Mouse (Mus musculus): ENCODE measurements around the gene Appl2. TPM values are rescaled to one million over a fixed set of nuclear protein-coding genes. Genes with fewer than 3 reads are reported as not detected.

Appl2 gene
- total RNA-seq, 2 experiments from 2014 or later: 63.4 to 65.3 TPM

DNA sequence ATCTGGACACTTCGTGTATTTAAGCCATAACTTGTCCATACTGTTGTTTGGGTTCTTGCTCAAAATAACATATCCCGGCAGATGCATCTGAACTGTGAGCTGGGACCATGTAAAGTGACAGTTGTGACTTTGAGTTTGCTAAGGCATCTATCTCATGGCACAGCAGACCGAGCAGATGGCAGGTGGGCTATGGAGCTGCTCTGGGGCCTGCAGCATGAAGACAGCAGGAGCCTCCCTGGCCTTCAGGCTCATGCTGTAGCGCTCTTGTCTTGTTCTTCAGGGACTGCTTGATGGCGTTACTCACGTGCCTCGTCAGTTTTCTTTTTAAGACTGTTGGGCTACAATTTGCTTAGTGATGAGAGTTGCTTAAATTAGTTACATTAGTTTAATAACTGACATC is 55.9 kb downstream of the Appl2 start:
- no peak for DNase-seq (ENCODE audit: low spot score in 2 of 2)

DNA sequence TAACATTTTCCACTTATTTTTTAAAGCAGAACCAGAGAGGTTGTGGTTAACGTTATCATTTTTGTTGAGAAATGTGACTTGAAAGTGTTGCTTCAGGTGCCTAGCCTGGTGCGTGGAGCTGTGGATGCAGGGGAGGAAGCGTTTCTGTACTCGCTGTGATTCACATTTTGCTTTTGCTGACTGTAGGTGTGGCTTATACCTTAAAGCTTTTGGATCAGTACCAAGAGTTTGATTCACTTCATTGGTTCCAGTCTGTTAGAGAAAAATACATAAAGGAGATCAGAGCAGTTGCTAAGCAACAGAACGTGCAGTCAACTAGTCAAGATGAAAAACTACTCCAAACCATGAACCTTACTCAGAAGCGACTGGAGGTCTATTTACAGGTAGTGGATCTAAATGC is 57.7 kb downstream of the Appl2 start:
- no peak for DNase-seq (ENCODE audit: low spot score in 2 of 2)

GRCm38 (mm10) chr10:83565449-83566441 is 82.8 kb downstream of the Appl2 start:
- DNase-seq (ENCODE audit: low spot score in 2 of 2): no peak

GRCm38 (mm10) chr10:83563005-83563404 is 85.5 kb downstream of the Appl2 start:
- DNase-seq (ENCODE audit: low spot score in 2 of 2): no peak

Other genes with a start within 250 kb of the Appl2 start
- 1 to 10 TPM in 1 of 2 experiments, under 1 TPM in 1; 0.91 to 1.1 TPM for gene Aldh1l2, start 114.6 kb downstream of the Appl2 start, total RNA-seq (2021)
- gene Washc4, start 105.0 kb downstream of the Appl2 start, total RNA-seq (2021): 10 to 100 TPM; 24.6 to 26.4 TPM
- 10 to 100 TPM; 19.0 to 19.5 TPM for gene 1500009L16Rik, start 74.1 kb upstream of the Appl2 start, total RNA-seq (2021)